Mouse (Mus musculus) lung, adult 2 months (tissue): ENCODE data around the gene Capns2.

Experiments
- CTCF ChIP-seq: fragments of 200-500 bp; IDR thresholded peaks from 2 replicates; pipeline ENCODE4 v1.5.1; 2011; ENCODE audit warnings: mild to moderate bottlenecking, low read length, control low read depth; ENCODE audit not compliant: insufficient read depth
- POLR2A ChIP-seq: fragments of 200-500 bp; IDR thresholded peaks from 2 replicates; pipeline ENCODE4 v1.6.1; 2011; ENCODE audit warnings: low read depth, mild to moderate bottlenecking, control low read depth, low read length, borderline replicate concordance; ENCODE audit errors: extremely low read depth

- TF ChIP-seq POLR2A (no peak), CTCF (no peak)
Measured at GRCm38 (mm10) chr8:92872063-92872759, 29.0 kb upstream of the Capns2 start.
